Mouse (Mus musculus): ENCODE results near the gene Cldn6. TPM values are rescaled to one million over a fixed set of nuclear protein-coding genes. Genes with fewer than 3 reads are reported as not detected.

Cldn6 gene
- polyA plus RNA-seq, 1 experiment from 2014 or later: 189 TPM

DNA sequence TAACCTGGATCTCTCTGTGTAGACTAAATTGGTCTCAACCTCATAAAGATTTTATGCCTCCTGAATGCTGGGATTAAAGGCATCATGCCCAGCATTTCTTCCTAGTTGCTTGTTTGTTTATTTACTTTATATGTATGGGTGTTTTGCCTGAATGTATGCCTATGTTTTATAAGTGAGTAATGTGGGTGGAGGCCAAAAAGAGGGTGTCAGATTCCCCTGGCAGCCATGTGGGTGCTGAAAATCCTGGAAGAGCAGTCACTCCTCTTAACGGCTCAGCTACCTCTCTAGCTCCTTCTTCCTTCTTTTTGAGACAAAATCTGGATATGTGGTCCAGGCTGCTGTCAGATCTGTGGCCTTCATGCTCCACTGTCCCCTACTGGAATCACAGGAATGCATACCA, 51.4 kb downstream of the Cldn6 start:
- Histone ChIP-seq H3K9ac (no peak overlapping the region), H3K27me3 (no peaks in the 10 kb centered on the region), H3K9me3 (replicated peaks) (no peaks in the 10 kb centered on the region), H3K36me3 (peaks cover 20% of the 10 kb centered on the region), H3K4me1 (peaks cover 20% of the 10 kb centered on the region), H3K4me3 (replicated peaks) (no peak overlapping the region), H3K27ac (no peak overlapping the region), H3K4me2 (no peak overlapping the region)
- ATAC-seq (replicated peaks; ENCODE audit: low FRiP score): no peak
- WGBS: 35% methylated on average over 1 of the region's 1 CpGs

Other genes starting within 250 kb of the Cldn6 start
- not detected in 2 replicates for gene Vmn2r117, start 199.6 kb upstream of the Cldn6 start, polyA plus RNA-seq (2015; fragmentation: Nextera tagmentation; extraction: Ambion mirVana)
- 20.9 and 22.8 TPM in 2 replicates for gene Zfp213, start 115.0 kb upstream of the Cldn6 start, polyA plus RNA-seq (2015; fragmentation: Nextera tagmentation; extraction: Ambion mirVana)
- gene Zfp13, start 79.8 kb upstream of the Cldn6 start, polyA plus RNA-seq (2015; fragmentation: Nextera tagmentation; extraction: Ambion mirVana): 16.3 and 16.5 TPM in 2 replicates
- gene Zscan10, start 78.4 kb upstream of the Cldn6 start, polyA plus RNA-seq (2015; fragmentation: Nextera tagmentation; extraction: Ambion mirVana): not detected in 2 replicates
- gene Mmp25, start 34.0 kb upstream of the Cldn6 start, polyA plus RNA-seq (2015; fragmentation: Nextera tagmentation; extraction: Ambion mirVana): 1.1 and 1.3 TPM in 2 replicates
- 1.3 and 1.5 TPM in 2 replicates for gene Bicdl2, start 18.7 kb upstream of the Cldn6 start, polyA plus RNA-seq (2015; fragmentation: Nextera tagmentation; extraction: Ambion mirVana)
- 63.2 and 69.5 TPM in 2 replicates for gene Hcfc1r1, start 5.7 kb upstream of the Cldn6 start, polyA plus RNA-seq (2015; fragmentation: Nextera tagmentation; extraction: Ambion mirVana)
- 52.4 and 53.4 TPM in 2 replicates for gene Thoc6, start 5.4 kb upstream of the Cldn6 start, polyA plus RNA-seq (2015; fragmentation: Nextera tagmentation; extraction: Ambion mirVana)
- gene Tnfrsf12a, start 1.8 kb upstream of the Cldn6 start, polyA plus RNA-seq (2015; fragmentation: Nextera tagmentation; extraction: Ambion mirVana): 27.5 and 29.5 TPM in 2 replicates
- gene Cldn9, start 4.8 kb downstream of the Cldn6 start, polyA plus RNA-seq (2015; fragmentation: Nextera tagmentation; extraction: Ambion mirVana): 51.2 and 53.1 TPM in 2 replicates
- gene 1520401A03Rik, start 43.5 kb downstream of the Cldn6 start, polyA plus RNA-seq (2015; fragmentation: Nextera tagmentation; extraction: Ambion mirVana): 0.14 and 0.88 TPM in 2 replicates
- 48.4 and 56.3 TPM in 2 replicates for gene Pkmyt1, start 47.1 kb downstream of the Cldn6 start, polyA plus RNA-seq (2015; fragmentation: Nextera tagmentation; extraction: Ambion mirVana)
- 19.8 and 23.8 TPM in 2 replicates for gene Paqr4, start 61.6 kb downstream of the Cldn6 start, polyA plus RNA-seq (2015; fragmentation: Nextera tagmentation; extraction: Ambion mirVana)
- gene Kremen2, start 66.6 kb downstream of the Cldn6 start, polyA plus RNA-seq (2015; fragmentation: Nextera tagmentation; extraction: Ambion mirVana): 1.9 and 2.2 TPM in 2 replicates
- 89.5 and 91.0 TPM in 2 replicates for gene Flywch1, start 92.4 kb downstream of the Cldn6 start, polyA plus RNA-seq (2015; fragmentation: Nextera tagmentation; extraction: Ambion mirVana)
- 35.0 and 37.4 TPM in 2 replicates for gene Flywch2, start 106.8 kb downstream of the Cldn6 start, polyA plus RNA-seq (2015; fragmentation: Nextera tagmentation; extraction: Ambion mirVana)
- gene Srrm2, start 111.3 kb downstream of the Cldn6 start, polyA plus RNA-seq (2015; fragmentation: Nextera tagmentation; extraction: Ambion mirVana): 496 and 536 TPM in 2 replicates
- 999 and 1,052 TPM in 2 replicates for gene Elob, start 149.9 kb downstream of the Cldn6 start, polyA plus RNA-seq (2015; fragmentation: Nextera tagmentation; extraction: Ambion mirVana)
- gene Prss33, start 156.8 kb downstream of the Cldn6 start, polyA plus RNA-seq (2015; fragmentation: Nextera tagmentation; extraction: Ambion mirVana): 0.18 TPM in 1 of 2 replicates, not detected in the other
- gene Prss32, start 164.6 kb downstream of the Cldn6 start, polyA plus RNA-seq (2015; fragmentation: Nextera tagmentation; extraction: Ambion mirVana): 1.8 TPM in 1 of 2 replicates, not detected in the other
- 3.2 and 3.3 TPM in 2 replicates for gene Prss41, start 164.9 kb downstream of the Cldn6 start, polyA plus RNA-seq (2015; fragmentation: Nextera tagmentation; extraction: Ambion mirVana)
- gene Prss21, start 188.8 kb downstream of the Cldn6 start, polyA plus RNA-seq (2015; fragmentation: Nextera tagmentation; extraction: Ambion mirVana): not detected in 2 replicates
- gene Dcpp1, start 201.6 kb downstream of the Cldn6 start, polyA plus RNA-seq (2015; fragmentation: Nextera tagmentation; extraction: Ambion mirVana): not detected in 2 replicates
- gene Dcpp2, start 201.6 kb downstream of the Cldn6 start, polyA plus RNA-seq (2015; fragmentation: Nextera tagmentation; extraction: Ambion mirVana): not detected in 2 replicates
- not detected in 2 replicates for gene Dcpp3, start 238.2 kb downstream of the Cldn6 start, polyA plus RNA-seq (2015; fragmentation: Nextera tagmentation; extraction: Ambion mirVana)